Mouse (Mus musculus) G1E (cell line): ENCODE results near the gene Fzd7. TPM values are rescaled to one million over a fixed set of nuclear protein-coding genes. Genes with fewer than 3 reads are reported as not detected.

ENCODE experiments used
- ATAC-seq: 2 replicates; pipeline ENCODE4 v1.8.0; 2016; ENCODE audit warnings: mild to moderate bottlenecking; ENCODE audit not compliant: insufficient number of reproducible peaks, poor library complexity, low FRiP score, severe bottlenecking; ENCODE audit errors: extremely low read depth
- DNase-seq: peaks from one replicate; pipeline ENCODE4 v3.0.0; 2012; ENCODE audit warnings: low spot score
- H3K27me3 ChIP-seq: 2 replicates; pipeline ENCODE4 v1.6.1; 2012; ENCODE audit warnings: mild to moderate bottlenecking, low read length, inconsistent platforms; ENCODE audit not compliant: insufficient read depth
- H3K36me3 ChIP-seq: replicated peaks from 2 replicates; pipeline ENCODE3; 2012; ENCODE audit warnings: mild to moderate bottlenecking, inconsistent platforms
- H3K4me1 ChIP-seq: 2 replicates; pipeline ENCODE4 v1.6.1; 2012; ENCODE audit warnings: low read depth, low read length, inconsistent platforms, mixed read lengths; ENCODE audit not compliant: insufficient read depth
- H3K4me3 ChIP-seq: 2 replicates; pipeline ENCODE4 v1.5.1; 2012; ENCODE audit warnings: low read depth, mild to moderate bottlenecking, inconsistent platforms, low read length, moderate library complexity, mixed read lengths
- H3K9me3 ChIP-seq: replicated peaks from 2 replicates; pipeline ENCODE4 v1.6.1; 2012; ENCODE audit warnings: inconsistent platforms
- CTCF ChIP-seq: IDR thresholded peaks from 2 replicates; pipeline ENCODE4 v1.5.1; 2012; ENCODE audit warnings: low read depth, low read length, inconsistent platforms, mixed read lengths
- GATA1 ChIP-seq: IDR thresholded peaks from 2 replicates; pipeline ENCODE4 v1.6.1; 2012; ENCODE audit warnings: borderline replicate concordance, low read length, inconsistent platforms, mixed read lengths
- GATA2 ChIP-seq: IDR thresholded peaks from 2 replicates; pipeline ENCODE4 v1.6.1; 2012; ENCODE audit warnings: low read depth, low read length, inconsistent platforms, borderline replicate concordance
- POLR2AphosphoS5 ChIP-seq: IDR thresholded peaks from 2 replicates; pipeline ENCODE4 v1.6.1; 2012; ENCODE audit warnings: low read depth, low read length, inconsistent platforms; ENCODE audit not compliant: insufficient replicate concordance
- TAL1 ChIP-seq: conservative IDR thresholded peaks from 2 replicates; pipeline ENCODE4 v1.6.1; 2012; ENCODE audit warnings: low read depth, low read length, inconsistent platforms, mixed read lengths
- polyA plus RNA-seq: library from polyadenylated mRNA; stranded (reverse); fragments of >175 nt; gene quantifications from 2 replicates; pipeline ENCODE4 v1.2.3, GENCODE M21; 2012
- total RNA-seq, 2 experiments: library from RNA; stranded (forward) in 1 of 2; stranded (reverse) in 1 of 2; fragments of 200-1000 nt in 1 of 2; fragments of >200 nt in 1 of 2; fragmentation: Nextera tagmentation in 1 of 2; gene quantifications; 2 replicates each; pipeline ENCODE4 v1.2.3; 2014 to 2017

Fzd7 gene
- total and polyA plus RNA-seq, 3 experiments, result 55.7 to 84.4 (median 58.7) TPM

GRCm38 (mm10) chr1:59503659-59504301, 21.6 kb downstream of the Fzd7 start:
- DNase-seq (no peak), ATAC-seq (no peak)
- Histone ChIP-seq H3K4me3 (no peak overlapping the region), H3K4me1 (peaks cover 41% of the 10 kb centered on the region), H3K36me3 (no peaks in the 10 kb centered on the region), H3K9me3 (no peaks in the 10 kb centered on the region), H3K27me3 (peaks cover 10% of the 10 kb centered on the region; the same call in 1 of the 2 replicates)
- TF ChIP-seq TAL1 (no peak), CTCF (no peak), GATA1 (no peak), POLR2AphosphoS5 (no peak), GATA2 (no peak)

DNA sequence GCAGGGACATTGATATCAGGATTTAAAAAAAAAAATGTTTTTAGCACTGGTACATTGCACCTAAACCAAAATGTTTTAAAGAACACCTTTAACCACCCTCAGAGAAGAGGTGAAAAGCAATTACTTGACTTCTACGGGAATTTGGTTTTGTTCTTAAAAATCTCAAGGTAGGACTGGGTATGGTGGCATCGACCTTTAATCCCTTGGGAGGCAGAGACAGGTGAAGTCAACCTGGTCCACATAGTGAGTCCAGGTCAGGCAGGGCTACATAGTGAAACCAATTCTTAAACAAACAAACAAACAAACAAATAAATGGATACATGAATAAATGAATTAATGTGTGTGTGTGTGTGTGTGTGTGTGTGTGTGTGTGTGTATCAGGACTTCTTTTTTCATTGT, 22.1 kb downstream of the Fzd7 start:
- H3K4me1 ChIP-seq, result peaks cover 36% of the 10 kb centered on the region
- DNase-seq (no peak), ATAC-seq (no peak)
- H3K4me3 ChIP-seq, result no peak overlapping the region
- no peaks in the 10 kb centered on the region for H3K36me3 ChIP-seq
- peaks cover 10% of the 10 kb centered on the region; the same call in 1 of the 2 replicates for H3K27me3 ChIP-seq
- TF ChIP-seq TAL1 (no peak), GATA1 (no peak), POLR2AphosphoS5 (no peak), CTCF (no peak), GATA2 (no peak)
- no peaks in the 10 kb centered on the region for H3K9me3 ChIP-seq

DNA sequence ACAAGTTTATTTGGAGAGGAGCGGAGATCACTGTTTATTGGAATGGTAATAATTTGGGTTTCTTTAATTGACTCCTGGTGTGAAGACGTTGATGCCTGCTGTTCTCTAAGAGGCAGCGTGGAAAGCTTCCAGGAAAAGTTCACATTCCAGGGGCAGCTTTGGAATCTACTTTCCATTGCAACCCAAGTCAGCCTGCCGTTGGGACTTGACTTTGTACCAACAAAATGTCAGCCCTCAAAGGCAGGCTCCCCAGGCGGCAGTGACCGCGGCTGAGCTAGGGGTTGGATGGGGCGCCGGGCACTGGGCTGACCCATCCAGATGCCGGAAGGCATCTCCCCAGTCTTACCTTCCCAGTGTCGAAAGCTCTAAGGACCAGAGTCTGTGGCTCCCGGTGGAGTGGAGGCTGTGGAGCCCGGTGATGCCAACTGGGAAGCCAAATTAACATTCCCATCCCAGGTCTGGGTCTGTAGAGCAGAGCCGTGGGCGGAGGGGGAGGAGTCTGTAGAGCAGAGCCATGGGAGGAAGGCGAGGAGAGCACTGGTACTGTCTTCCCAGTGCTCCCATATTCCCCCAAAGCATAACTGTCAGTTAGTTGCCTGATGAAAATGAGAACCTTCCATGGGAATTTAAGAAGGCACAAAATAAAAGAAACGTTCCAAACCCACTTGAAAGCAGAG, 26.4 kb downstream of the Fzd7 start:
- no peak for DNase-seq
- Histone ChIP-seq H3K36me3 (no peaks in the 10 kb centered on the region), H3K4me3 (no peak overlapping the region), H3K27me3 (peaks cover 26% of the 10 kb centered on the region), H3K9me3 (no peaks in the 10 kb centered on the region), H3K4me1 (peaks cover 13% of the 10 kb centered on the region)
- no peak for ATAC-seq
- TF ChIP-seq GATA1 (no peak), POLR2AphosphoS5 (no peak), CTCF (no peak), GATA2 (no peak), TAL1 (no peak)

- H3K9me3 ChIP-seq, result no peaks in the 10 kb centered on the region
- peaks cover 10% of the 10 kb centered on the region for H3K4me1 ChIP-seq
- DNase-seq, result no peak
- ATAC-seq, result no peak
- no peak overlapping the region for H3K4me3 ChIP-seq
- H3K27me3 ChIP-seq, result peaks cover 33% of the 10 kb centered on the region
- TF ChIP-seq GATA1 (no peak), CTCF (no peak), GATA2 (no peak), TAL1 (no peak), POLR2AphosphoS5 (no peak)
- no peaks in the 10 kb centered on the region for H3K36me3 ChIP-seq
Measured at GRCm38 (mm10) chr1:59511566-59512270, 29.5 kb downstream of the Fzd7 start.

DNA sequence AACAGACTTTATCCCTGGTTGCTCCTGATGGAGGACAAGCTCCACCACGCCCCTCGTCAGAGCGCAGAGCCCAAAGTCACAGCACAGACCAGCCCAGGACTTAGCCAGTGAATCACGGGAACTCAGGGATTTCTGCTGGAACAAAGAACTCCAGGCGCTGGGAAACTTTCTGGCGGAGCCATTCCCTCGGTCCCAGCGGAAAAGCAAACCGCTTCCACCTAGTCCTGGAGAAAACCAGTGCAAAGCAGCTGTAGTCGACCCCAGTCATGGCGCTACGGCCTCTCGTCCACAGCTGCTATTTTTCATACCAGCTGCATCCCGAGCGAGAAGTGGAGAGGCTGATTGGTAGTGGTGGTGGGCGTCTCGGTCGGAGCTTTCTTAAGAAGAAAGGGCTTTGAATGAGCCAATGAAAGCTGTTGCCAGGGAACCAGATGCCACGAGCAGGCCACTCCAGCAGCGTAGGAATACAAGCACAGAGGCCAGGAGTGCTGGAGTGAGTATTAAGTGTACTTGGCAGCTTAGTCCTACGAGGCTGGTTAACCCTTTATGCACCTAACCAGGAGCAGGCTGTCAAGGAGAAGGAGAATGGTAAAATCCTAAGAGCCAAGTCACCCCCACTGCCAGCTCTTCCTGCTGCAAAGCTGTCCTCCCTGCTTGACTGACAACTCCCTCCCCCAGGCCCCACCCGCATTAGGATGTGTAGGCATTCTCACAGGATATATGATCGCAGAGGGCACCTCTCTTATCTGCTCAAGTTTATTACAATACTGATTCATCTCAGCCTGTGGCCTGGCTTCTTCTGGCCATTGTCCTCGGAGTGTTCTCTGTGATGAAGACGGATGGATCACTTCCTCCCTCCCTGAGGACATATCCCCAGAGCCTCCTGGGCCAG, 34.0 kb downstream of the Fzd7 start, which contains the start of gene Gm973:
Gm973 (plus strand) TSS at position 239 of the 892 bp plus-strand sequence.
- TF ChIP-seq CTCF (no peak), POLR2AphosphoS5 (no peak), TAL1 (no peak), GATA2 (no peak), GATA1 (no peak)

More for the DNA sequence above, 34.0 kb downstream of the Fzd7 start, which contains the start of gene Gm973:
- H3K9me3 ChIP-seq, result no peaks in the 10 kb centered on the region
- peaks cover 5% of the 10 kb centered on the region; the same call in 1 of the 2 replicates for H3K4me1 ChIP-seq
- no peak within 1 kb of the TSS for H3K4me3 ChIP-seq
- no peak for ATAC-seq
- DNase-seq, result no peak
- peaks cover 46% of the 10 kb centered on the region for H3K27me3 ChIP-seq
- no peaks in the 10 kb centered on the region for H3K36me3 ChIP-seq
